Mouse (Mus musculus) MEL-GATA-1-ER (cell line): ENCODE results near the gene Fgd5.

Source experiments
- DNase-seq: peaks from one replicate; pipeline ENCODE4 v3.0.0-alpha.2; 2012; ENCODE audit warnings: low read depth; ENCODE audit errors: extremely low read depth

Gene Fgd5

DNA sequence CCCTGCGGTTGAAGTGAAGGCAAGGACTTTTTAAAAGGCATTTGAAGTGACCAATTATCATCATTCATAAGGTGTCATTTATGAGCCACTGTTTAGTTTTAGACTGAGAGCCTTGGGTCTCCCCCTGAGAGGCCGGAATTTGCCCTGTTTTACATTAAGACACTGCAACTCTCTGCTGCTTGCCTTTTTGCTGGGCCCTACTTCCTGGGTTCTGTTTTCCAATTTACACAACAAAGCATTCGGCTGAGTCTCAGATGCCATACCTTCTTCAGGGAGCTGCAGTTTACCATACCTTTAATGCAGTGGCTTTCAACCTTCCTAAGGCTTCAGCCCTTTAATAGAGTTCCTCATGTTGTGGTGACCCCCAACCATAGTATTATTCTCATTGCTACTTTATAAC lies 26.1 kb downstream of the Fgd5 start:
- no peak for DNase-seq

GRCm38 (mm10) chr6:92010895-92011294 lies 32.2 kb downstream of the Fgd5 start:
- DNase-seq: no peak

GRCm38 (mm10) chr6:92012413-92012812 lies 33.7 kb downstream of the Fgd5 start:
- DNase-seq: no peak

DNA sequence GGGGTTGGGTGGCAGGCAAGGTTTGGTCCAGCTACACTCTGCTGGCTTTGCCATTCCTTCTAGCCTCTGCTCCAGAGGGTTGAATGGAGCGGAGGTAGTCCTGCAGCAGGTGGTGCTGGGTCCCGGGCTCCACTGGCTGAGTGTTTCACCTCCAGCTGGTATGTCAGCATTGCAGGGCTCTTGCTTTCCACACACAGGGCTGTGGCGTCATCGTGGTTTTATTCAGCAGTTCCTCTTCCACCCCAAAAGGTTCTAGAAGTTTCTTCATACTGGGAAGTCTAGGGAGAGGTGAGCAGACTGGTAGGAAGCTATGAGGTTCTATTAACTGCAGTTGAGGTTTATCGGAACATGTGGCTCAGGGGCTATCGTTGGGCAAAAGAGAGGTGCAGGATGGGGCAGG lies 34.4 kb downstream of the Fgd5 start:
- no peak for DNase-seq

- no peak for DNase-seq
These were observed 34.9 kb downstream of the Fgd5 start for GRCm38 (mm10) chr6:92013620-92014019.

GRCm38 (mm10) chr6:92014936-92015335 lies 36.3 kb downstream of the Fgd5 start:
- no peak for DNase-seq

DNA sequence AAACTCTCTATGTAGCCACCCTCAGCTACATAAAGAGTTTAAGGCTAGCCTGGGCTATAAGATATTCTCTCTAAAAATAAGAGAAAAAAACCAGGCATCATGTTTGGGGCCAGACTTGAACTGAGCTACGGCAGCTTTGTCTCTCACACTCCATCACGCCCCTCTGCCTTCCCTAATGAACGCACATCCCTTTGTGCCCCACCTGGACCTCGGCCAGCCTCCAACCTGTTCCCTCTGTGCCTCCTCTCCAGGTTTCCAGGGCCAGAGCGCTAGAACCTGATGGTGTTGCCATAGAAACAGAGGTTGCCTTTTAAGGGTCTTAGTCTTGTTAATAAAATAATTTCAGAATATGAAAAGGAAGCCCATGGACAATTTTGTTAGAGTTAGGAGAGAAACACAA lies 37.2 kb downstream of the Fgd5 start:
- no peak for DNase-seq

DNA sequence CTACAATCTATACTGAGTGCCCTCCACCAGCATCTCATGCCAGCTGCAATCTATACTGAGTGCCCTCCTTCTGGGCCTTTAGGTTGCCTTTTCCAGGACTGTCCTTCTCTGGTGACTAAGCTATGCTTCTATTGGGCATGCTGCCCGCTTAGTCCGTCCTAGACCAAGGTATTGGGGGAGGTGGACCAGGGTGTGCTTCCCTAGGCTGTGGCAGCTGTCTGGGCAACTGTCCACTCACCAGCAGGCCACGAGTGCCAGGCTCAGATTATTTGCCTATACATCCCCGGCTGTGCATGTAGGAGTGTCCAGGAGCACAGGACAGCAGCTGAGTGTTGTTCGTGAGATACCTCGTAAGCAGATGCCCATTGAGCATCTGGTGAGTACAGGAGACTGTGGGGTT lies 38.1 kb downstream of the Fgd5 start:
- DNase-seq: no peak

- DNase-seq: no peak
These were observed 39.7 kb downstream of the Fgd5 start for GRCm38 (mm10) chr6:92018421-92018820.

DNA sequence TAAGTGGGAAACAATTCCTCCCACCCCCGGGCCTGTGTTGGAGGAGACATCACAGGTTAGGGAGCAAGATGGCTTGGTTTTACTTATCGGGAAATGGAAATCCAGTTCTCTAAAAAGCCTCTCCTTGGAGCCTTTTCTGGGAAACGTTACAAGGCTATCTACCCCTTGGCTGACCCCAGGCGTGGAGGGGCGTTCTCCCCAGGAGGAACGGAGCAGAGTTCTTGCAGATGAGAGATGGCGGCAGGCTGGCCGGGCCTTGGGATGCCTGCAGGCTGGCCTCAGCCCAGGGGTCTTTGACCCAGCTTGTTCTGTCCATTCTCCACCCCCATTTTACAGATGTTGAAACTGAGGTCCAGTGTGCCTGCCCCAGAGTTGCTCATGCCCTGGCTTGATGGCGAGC lies 42.4 kb downstream of the Fgd5 start:
- DNase-seq: no peak

- DNase-seq: no peak
These were observed 42.8 kb downstream of the Fgd5 start for GRCm38 (mm10) chr6:92021506-92021905.

DNA sequence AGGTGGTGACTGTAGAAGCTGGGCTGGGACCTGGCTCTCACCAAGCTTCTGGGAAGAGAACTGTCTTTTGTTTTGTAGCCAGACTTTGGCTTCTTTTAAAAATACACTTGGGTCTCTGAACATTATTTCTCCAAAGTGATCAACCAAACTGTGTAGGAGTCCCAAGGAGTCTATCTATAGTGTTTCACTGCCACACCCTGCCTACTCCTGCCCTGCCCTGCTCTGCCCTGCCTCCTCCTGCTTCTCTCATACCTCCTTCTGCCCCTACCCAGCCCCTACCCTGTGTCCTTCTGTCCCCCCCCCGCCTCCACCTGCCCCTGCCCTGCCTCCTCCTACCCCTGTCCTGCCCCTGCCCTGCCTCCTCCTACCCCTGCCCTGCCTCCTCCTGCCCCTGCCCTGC lies 46.6 kb downstream of the Fgd5 start:
- DNase-seq: no peak

- no peak for DNase-seq
These were observed 48.7 kb downstream of the Fgd5 start for GRCm38 (mm10) chr6:92027379-92027778.

GRCm38 (mm10) chr6:92030646-92031045 lies 52.0 kb downstream of the Fgd5 start:
- no peak for DNase-seq

GRCm38 (mm10) chr6:92034713-92035112 lies 56.0 kb downstream of the Fgd5 start:
- no peak for DNase-seq

DNA sequence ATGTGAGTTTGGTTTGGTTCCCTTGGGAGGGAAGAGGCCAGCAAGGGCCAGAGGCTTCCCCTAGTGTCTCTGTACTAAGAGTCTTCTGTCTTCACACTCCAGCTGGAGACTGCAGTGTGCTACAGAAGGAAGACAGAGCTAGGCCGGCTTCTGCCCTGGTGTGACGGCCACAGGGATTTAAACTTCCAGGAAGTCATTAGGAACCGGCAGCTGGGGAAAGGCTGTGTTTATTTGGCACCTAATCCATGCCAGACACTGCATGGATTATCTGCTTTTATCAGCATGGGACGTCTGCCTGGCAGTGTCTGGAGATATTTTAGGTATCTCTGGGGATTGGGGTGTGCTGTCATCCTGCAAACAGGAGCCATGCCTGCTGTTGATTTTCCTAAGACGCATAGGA lies 57.7 kb downstream of the Fgd5 start:
- no peak for DNase-seq

DNA sequence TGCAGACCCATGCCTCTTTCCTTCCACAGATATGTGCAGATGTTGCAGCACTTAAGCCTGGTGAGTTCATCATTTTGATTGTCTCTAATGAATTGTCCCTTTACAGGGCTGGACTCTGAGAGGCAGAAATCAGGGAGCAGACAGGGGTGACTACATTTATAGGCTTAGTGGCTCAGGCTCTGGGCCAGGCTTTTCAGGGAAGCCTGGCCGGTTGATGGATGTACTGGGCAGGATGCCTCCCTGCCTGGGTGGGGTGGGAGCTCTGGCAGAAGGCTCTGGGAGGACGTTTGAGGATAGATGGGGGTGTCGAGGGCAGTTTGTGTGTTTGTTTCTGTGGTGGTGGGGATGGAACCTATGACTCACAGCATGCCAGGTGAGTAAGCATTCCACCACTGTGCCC lies 59.5 kb downstream of the Fgd5 start:
- DNase-seq: no peak

- DNase-seq: no peak
These were observed 62.6 kb downstream of the Fgd5 start for GRCm38 (mm10) chr6:92041271-92041670.

DNA sequence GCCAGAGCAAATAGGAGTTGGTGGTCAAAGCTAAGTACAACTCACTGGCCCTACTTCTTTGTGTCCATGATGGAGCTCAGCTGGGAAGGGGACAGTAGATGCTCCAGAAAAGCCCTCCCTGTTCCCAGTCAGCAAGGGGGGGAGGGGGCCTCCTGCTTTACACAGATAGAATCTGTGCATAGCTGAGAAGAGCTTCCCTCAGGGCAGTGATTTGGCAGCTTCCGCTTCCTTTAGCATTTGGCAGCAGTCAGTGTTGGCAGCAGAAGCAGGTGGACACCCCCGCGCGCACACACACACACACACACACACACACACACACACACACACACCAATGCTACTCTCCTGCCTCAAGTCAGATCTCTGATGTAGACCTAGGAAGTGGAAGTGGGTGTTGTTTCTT lies 63.4 kb downstream of the Fgd5 start:
- DNase-seq: no peak

DNA sequence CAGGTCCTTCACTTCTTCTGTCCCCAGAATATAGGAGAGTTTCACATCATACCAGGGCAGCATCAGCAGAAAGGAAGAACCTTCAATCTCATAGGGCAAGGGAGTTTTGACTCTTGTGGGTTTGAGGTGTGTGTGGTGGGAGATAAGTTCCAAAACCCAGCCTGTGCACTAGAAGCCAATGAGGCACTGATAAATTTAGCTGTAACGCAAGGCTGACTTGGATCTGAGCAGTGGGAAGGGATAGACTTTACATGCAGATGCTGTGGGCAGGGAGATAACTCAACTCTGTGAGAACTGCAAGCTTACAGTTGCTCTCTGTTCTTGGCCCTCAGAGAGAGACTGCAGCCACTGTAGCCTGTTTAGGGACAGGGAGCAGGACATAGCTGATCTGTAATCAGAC lies 64.2 kb downstream of the Fgd5 start:
- peak; percentile 23 for DNase-seq

GRCm38 (mm10) chr6:92057768-92058167 lies 79.1 kb downstream of the Fgd5 start:
- peak; percentile 2 for DNase-seq

DNA sequence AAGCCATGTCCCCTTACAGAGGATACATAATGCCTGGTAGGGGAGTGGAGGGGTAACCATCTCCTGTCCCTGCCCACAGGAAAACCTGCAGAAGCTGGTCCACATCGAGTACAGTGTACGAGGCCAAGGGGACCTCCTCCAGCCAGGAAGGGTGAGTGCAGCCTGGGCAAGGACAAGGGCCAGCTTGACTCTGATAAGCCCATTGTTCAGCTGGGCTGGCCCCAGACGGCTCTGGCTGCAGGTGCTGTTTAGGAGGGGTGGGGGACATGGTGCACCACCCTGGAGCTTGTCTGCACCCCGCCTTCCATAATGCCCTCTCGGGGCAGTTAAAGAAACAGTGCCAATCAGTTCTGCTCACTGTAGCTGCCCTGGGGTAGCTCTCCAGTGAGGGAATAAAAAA lies 83.0 kb downstream of the Fgd5 start:
- no peak for DNase-seq

DNA sequence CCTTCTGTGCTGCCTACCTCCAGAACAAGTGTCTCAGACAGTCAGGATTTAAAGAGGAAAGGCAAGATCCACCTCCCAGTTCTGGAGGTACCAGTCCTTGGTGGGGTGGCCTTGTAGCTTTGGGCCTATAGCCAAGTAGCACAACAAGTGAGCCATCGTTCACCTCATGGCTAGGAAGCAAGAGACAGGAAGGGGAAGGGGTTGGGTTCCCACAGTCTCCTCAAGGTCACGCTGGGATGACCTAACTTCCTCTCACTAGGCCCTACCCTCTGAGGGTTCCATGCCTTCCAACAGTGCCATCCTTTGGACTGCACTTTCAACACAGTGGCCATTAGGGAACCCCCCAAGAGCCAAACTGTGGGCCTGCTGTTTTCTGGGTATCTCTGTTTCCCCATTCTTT lies 84.8 kb downstream of the Fgd5 start:
- no peak for DNase-seq

DNA sequence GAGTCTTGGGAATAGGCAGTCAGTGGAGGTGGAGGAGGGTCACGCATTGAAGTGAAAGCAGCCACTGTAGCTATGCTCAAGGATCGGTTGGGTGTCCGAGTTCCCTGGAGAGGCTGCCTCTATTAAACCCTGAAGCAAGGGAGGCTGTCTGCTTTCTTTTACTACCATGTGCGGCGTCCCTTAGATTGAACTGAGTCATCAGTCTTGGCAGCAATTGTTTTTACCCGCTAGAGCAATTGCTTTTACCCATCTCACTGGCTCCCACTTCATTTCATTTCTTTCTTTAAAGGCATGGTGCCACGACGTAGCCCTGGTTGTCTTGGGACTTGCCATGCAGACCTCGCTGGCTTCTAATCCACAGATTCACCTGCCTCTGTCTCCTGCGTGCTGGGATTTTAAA lies 85.4 kb downstream of the Fgd5 start:
- DNase-seq: no peak
